Mouse (Mus musculus) retina, postnatal 1 day (tissue): Measurements from ENCODE around the gene Actl7a.
A peak's percentile ranks its signal among the peaks of the same experiment; 100 is the strongest.

Experiments
- DNase-seq: peaks from one replicate; pipeline ENCODE4 v3.0.0-alpha.2; 2012

The Actl7a gene

DNA sequence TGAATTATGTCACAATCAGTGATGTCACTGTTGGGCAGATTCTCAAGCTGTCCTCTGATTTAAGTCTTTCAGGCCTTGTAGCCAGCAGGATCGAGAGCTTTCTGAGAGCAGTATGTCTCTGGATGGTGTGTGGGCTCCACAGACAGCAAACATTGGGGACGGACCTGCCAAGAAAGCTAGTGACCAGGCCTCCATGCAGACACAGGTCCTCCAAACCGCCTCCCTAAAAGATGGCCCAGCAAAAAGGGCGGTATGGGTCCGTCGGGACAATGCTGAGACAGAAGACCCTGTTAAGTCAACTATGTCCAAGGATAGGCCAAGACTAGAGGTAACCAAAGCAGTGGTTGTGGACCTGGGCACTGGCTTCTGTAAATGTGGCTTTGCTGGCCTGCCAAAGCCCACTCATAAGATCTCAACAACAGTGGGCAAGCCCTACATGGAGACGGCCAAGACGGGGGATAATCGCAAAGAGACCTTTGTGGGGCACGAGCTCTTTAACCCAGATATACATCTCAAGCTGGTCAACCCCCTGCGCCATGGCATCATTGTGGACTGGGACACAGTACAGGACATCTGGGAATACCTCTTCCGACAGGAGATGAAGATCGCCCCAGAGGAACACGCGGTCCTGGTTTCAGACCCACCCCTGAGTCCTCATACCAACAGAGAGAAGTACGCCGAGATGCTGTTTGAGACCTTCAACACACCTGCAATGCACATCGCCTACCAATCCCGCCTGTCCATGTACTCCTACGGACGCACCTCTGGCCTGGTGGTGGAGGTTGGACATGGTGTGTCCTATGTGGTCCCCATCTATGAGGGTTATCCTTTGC, at the start of gene Actl7a:
Actl7a (plus strand) TSS at position 51 of the 833 bp plus-strand sequence.
- no peak for DNase-seq

- no peak for DNase-seq
Measured at GRCm38 (mm10) chr4:56696401-56696800, 46.8 kb upstream of the Actl7a start.

DNA sequence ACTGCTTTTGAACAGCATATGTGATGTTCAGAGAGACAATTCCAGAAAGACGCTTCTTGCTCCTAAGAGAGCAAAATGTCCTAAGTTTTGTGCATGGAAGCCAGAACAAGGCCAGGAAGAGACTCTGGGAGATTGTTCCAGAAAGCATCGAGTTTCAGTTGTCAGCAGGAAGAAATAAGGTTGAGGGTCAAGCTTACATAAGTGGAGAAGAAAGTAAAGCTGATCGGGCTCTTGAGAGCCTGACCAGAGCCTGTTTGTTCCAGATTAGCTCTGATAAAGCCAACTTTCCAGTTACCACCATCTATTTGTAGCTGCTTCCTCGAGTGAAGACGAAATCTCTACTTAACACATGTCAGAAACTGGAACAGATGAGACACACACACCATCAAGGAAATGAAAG, 44.5 kb upstream of the Actl7a start:
- DNase-seq = no peak

- peak; percentile 29 for DNase-seq
Measured at GRCm38 (mm10) chr4:56702234-56702633, 41.0 kb upstream of the Actl7a start.

DNA sequence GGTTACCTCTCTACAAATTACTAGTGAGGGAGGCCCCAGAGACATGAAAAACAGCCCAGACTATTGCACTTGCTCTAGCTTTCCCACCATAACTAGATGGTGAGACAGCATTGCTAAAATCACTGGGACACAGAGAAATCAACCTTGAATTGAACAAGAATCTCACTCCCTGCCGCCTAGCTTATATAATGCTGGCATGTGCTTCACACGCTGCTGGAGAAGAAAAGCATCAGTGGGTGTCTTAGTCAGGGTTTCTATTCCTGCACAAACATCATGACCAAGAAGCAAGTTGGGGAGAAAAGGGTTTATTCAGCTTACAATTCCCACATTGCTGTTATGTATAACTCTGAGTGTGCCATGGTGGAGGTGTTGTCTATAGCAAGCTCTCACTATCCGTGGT, 30.1 kb upstream of the Actl7a start:
- DNase-seq = no peak

DNA sequence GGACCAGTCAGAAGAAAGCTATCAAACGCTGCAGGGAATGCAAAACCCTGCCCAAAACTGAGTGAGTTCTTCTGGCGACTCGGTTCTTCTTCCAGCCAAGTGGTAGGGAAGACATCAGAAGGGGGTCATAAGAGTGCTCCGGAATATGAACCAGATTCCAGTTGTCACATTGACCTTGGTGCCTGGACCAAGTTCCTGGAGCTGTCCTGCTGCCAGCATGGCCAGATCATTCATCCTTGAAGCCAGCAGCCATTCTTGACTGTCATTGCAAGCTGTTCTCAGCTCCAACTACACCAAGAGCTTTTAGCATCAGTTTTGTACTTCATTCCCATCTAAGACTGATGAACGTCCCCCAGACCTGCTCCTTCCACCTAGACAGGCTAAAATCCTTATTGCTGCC, 26.4 kb upstream of the Actl7a start:
- DNase-seq = no peak

DNA sequence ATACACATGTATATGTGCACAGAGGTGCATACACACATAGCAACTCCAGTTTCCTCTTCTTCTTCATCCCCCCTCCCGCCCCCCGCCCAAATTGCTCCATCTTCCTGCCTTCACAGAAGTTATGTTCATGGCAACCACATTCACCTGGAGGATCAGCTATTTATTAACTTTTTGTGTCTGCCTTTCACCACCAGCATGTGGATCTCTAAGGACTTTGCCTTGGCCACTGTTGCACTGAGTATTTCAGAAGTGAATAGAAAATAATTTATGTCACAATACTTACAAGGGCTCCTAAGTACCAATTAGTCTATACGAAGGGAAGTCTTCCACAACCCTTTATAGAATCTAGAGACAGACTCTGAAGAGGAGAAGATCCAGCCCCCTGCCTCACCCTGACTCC, 25.3 kb upstream of the Actl7a start:
- no peak for DNase-seq

GRCm38 (mm10) chr4:56718573-56719442, 24.4 kb upstream of the Actl7a start:
- no peak for DNase-seq

DNA sequence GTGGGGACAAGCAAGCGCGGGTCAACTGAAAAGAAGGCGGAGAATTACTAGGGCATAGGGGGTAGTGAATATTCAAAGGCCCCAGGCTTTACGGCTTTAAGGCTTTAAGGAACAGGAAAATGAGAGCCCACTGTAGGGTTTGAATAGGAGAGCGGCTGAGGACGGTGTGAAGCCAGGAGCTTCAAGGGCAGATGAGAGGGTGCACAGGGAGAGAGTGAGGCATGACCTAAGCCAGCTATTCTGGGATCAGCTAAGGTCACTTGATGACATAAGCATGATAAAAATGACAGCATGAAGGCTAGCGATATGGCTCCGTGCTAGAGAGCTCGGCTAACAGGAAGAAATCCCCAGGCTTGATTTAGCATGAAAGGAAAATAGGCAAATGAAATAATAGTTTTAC, 23.8 kb upstream of the Actl7a start:
- DNase-seq = no peak

- no peak for DNase-seq
Measured at GRCm38 (mm10) chr4:56720403-56720802, 22.8 kb upstream of the Actl7a start.

DNA sequence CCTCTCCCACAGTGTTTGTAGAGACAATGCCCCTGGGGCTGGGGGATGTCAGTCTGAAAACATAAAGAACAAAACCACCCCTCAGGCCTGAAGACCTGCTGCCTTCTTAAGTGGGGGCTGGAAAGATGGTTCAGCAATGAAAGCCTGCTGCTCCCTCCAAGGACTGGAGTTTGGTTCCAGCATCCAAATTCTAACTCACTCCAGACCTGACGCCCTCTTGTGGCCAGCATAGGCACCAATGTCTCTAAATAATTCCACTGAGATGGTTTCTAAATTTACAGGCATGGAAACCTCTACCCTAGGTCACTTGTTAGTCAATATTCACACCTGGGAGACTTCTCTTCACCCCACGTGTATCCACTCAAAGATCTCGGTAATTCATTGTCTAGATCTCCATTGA, 21.7 kb upstream of the Actl7a start:
- peak; percentile 45 for DNase-seq

DNA sequence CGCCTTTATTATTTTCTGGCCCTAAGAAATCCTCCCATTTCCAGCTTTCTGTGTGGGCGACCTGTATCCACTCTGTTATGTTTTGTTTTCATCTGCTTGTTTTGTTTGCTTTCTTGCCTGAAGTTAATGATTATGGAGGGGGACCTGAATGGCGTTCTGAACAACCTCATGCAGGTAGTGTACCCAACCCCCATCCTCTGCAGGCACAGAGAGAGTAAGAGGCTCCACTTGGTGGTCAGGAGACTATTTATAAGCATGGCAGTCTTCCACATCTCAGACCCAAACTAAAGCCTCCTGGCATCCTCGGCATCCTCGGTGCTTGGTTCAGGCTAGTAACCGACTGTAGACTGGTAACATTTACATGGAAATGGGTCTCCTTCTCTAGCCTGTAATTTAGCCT, 20.9 kb upstream of the Actl7a start:
- no peak for DNase-seq

DNA sequence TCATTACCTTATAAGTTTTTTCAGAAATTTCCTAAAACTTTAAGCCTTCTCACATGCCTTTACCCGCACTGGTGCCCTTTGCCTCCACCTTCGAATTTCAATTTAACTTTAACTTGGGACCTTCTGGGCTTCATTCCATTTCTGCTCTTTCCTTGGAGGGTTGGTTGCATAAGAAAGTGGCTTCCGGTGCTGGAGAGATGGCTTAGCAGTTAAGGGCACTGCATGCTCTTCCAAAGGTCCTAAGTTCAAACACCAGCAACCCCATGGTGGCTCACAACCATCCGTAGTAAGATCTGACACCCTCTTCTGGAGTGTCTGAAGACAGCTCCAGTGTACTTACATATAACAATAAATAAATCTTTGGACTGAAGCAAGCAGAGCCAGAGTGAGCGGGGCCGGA, 20.0 kb upstream of the Actl7a start:
- no peak for DNase-seq

DNA sequence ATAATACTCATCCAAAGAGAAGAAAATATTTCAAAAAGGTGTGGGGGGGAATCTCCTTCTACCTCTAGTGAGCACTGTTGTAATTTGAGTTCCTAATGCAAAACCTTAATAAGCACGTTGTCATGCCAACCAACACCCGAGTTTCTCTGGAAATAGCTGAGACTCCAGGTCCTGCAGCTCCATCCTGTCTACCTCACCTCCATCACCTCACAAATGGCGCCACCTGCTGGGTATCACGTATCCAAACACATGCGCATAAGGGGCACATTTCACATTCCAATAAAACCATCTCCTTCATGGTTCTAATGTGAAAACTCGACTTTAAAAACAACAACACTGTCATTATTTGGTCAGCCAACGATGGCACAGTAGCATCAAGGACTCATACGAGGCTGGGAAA, 17.4 kb upstream of the Actl7a start:
- DNase-seq = peak; percentile 17

DNA sequence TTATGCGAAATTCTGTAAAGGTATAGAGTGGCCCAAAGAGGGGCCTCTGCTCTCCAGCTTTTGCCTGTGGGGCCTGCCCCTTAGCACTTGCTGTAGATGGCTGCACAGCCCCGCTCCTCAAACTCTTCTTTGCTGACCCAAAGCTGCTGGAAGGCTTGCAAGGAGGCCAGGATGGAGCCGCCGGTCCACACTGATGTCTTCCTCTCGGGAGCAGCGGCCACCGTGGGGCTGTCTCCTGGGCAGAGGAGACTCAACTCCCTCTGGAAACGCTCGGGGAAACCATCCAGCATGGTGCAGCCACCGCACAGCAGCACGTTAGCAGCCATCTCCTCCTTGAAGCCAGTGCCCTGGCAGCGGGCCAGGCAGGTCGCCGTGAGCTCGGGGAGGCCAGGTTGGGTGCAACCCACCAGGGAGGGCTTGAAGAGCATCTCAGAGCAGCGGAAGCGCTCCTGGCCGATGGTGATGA, 3.2 kb upstream of the Actl7a start, which contains the start of gene Gm26657:
Gm26657 (plus strand) TSS at position 51 of the 466 bp plus-strand sequence.
- no peak for DNase-seq

DNA sequence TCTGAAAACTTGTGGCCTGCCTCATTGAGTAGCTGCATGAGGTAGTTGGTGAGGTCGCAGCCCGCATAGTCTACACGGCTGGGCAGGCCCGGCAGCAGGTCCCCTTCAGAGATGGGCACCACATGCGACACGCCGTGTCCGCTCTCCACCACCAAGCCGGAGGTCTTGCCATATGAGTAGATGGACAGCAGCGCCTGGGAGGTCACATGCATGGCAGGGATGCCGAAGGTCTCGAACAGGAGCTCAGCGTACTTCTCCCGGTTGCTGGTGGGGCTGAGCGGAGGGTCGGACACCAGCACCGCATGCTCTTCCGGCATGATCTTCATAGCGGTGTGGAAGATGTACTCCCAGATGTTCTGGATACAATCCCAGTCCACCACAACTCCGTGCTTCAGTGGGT, 2.6 kb upstream of the Actl7a start:
- no peak for DNase-seq

GRCm38 (mm10) chr4:56741041-56741493, 2.1 kb upstream of the Actl7a start, which contains the start of gene Actl7b:
Gene Actl7b, minus strand, starts transcription at chr4:56741443.
- no peak for DNase-seq

DNA sequence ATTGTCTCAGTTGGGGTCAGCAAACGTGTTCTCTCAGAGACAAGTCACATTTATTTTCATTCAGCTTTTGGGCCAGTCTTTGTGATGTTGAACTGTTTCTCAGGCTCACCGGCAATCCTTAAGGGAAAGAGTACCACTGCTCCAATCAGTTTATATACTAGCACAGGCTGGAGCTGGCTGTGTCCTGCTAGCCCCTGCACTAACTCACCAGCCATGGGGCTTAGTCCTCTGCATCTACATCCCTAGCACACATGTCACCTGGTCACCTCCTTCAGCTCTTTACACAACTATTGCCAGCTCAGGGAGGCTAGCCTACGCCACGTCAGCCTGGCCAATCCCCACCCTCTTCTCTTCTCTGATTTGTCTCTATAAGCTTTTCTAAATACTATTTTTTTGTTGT, 515 bp upstream of the Actl7a start:
- DNase-seq = no peak

DNA sequence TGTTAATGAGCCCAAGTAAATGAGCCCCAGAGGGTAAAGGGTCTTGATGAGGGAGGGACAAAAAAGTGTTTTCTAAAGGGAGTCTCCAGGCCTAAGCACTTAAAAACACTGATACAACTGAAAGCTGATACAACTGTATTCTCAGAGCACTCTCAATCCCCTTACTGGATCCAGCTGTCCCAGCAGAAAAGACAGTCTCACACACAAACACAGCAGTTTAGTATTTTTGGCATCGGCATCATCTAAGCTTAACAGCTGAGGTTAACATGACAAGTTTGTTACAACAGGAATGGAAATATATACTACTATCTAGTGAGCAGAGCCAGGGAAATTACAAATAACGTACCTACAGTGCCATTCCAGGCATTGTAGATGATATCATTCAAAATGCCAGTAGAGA, 3.1 kb downstream of the Actl7a start:
- DNase-seq = no peak

DNA sequence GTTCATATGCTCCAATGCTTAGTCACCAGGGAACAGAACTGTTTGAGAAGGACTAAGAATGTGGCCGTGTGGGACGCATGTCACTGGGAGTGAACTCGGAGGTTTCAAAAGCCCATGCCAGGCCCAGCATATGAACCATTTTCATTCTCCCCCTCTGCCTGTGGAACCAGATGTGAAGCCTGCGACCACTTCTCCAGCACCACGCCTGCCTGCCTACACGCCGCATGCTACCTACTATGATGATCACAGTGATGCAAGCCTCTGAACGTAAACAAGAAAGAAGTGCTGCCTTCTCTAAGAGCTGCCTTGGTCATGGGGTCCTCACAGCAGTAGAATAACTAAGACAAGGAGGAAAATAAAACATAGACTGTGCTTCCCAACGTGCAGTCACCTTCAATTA, 4.2 kb downstream of the Actl7a start:
- no peak for DNase-seq

- DNase-seq = no peak
Measured at GRCm38 (mm10) chr4:56756021-56756420, 12.8 kb downstream of the Actl7a start.

GRCm38 (mm10) chr4:56756966-56757600, 13.9 kb downstream of the Actl7a start:
- DNase-seq = no peak

DNA sequence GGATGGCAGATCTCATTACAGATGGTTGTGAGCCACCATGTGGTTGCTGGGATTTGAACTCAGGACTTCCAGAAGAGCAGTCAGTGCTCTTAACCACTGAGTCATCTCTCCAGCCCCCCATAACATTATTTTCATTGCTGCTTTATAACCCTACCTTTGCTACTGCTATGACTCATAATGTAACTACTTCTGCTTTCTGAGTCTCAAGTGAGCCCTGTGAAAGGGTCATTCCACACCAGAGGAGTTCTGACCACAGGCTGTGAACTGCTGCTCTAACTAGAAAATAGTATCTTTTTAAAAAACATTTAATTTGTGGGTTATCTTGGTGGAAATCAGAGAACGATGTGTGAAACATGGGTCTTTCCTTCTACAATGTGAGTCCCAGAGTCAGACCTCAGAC, 14.5 kb downstream of the Actl7a start:
- no peak for DNase-seq
